Mouse (Mus musculus) kidney, postnatal 0 days (tissue): ENCODE measurements around the gene Bnip2. TPM values are rescaled to one million over a fixed set of nuclear protein-coding genes. Genes with fewer than 3 reads are reported as not detected.

Experiments used
- ATAC-seq: fragments of 200-750 bp; cut with Nextera tagmentation; replicated peaks from 2 replicates; pipeline ENCODE4 v1.8.0; 2017; ENCODE audit warnings: low read depth, moderate number of reproducible peaks, moderate TSS enrichment, moderate library complexity; ENCODE audit not compliant: low FRiP score
- DNase-seq: peaks from one replicate; pipeline ENCODE4 v3.0.0-alpha.2; 2016; ENCODE audit warnings: low spot score
- H3K27ac ChIP-seq: fragments of 300-500 bp; sonication (generic); 2 replicates; pipeline ENCODE4 v1.5.1; 2014; ENCODE audit warnings: mild to moderate bottlenecking
- H3K27me3 ChIP-seq: fragments of 300-500 bp; sonication (generic); 2 replicates; pipeline ENCODE4 v1.6.1; 2014; ENCODE audit warnings: low read length, mixed read lengths; ENCODE audit not compliant: insufficient read depth
- H3K36me3 ChIP-seq: fragments of 300-500 bp; sonication (generic); 2 replicates; pipeline ENCODE4 v1.6.1; 2014; ENCODE audit warnings: low read length, mixed read lengths; ENCODE audit not compliant: insufficient read depth
- H3K4me1 ChIP-seq: fragments of 300-500 bp; sonication (generic); replicated peaks from 2 replicates; pipeline ENCODE4 v1.6.1; 2014; ENCODE audit warnings: antibody characterized with exemption, low read length, mixed read lengths; ENCODE audit not compliant: insufficient read depth
- H3K4me2 ChIP-seq: fragments of 300-500 bp; sonication (generic); 2 replicates; pipeline ENCODE4 v1.6.1; 2014; ENCODE audit warnings: mild to moderate bottlenecking, low read length, moderate library complexity, mixed read lengths
- H3K4me3 ChIP-seq: fragments of 300-500 bp; sonication (generic); replicated peaks from 2 replicates; pipeline ENCODE4 v1.5.1; 2014; ENCODE audit warnings: low read depth, low read length
- H3K9ac ChIP-seq: fragments of 300-500 bp; sonication (generic); 2 replicates; pipeline ENCODE4 v1.6.1; 2014; ENCODE audit warnings: low read depth, low read length
- H3K9me3 ChIP-seq: fragments of 300-500 bp; sonication (generic); replicated peaks from 2 replicates; pipeline ENCODE4 v1.6.1; 2016; ENCODE audit warnings: low read length, inconsistent platforms, mixed read lengths
- CTCF ChIP-seq: IDR thresholded peaks from 2 replicates; pipeline ENCODE4 v1.5.1; 2016; ENCODE audit warnings: antibody characterized with exemption, low read depth, mild to moderate bottlenecking, moderate library complexity
- WGBS: fragments of 180-500 bp; shearing (Covaris S2); extraction: QIAGEN DNeasy Blood & Tissue Kit; methylation state at CpG from one replicate; pipeline ENCODE4 v1.1.7; 2014; 5-methylcytosine and 5-hydroxymethylcytosine counted together
- polyA plus RNA-seq: library from polyadenylated mRNA; unstranded; fragments of >200 nt; fragmentation: Nextera tagmentation; extraction: Ambion mirVana; gene quantifications from 2 replicates; pipeline ENCODE4 v1.2.1, GENCODE M21; 2015

Gene Bnip2
- 88.9 and 90.6 TPM in 2 replicates for polyA plus RNA-seq

DNA sequence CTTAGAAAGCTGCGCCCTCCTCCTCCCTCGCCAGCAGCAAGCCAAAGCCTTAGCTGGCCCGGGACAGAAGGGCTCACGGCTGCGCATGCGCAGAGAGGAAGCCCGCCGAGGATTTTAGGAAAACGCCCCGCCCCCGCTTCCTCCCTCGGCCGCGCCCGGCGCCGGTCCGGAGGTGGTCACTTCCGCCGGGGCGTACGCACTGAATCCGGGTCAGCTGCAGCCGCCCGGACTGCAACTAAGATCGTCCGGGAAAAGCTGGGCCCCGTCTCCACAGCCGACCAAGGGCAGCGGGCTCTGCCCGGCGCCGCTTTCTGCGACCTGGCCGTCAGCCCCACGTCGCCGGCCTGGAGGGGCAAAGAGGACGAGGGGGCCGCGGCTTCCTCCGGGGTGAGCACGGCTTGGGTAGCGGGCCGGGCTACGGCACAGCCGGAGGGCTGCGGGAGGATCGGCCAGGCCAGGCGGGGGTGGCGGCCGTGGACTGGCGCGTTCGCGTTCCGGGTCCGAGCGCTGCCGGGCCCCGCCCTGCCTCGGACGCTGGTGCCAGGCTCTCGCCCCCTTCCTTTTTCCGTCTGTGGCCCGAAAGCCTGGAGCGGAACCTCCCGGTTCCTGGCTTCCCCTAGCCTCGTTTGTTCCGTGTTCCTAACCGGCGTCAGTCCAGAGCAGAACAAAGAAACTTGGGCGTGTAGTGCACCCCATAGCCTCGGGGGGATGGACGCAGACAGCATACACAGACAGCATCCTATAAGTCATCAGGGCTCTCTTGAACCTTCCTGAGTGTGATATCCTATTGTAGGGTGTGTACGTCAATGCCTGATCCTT is at the start of gene Bnip2:
Bnip2 (plus strand) TSS at position 164 of the 819 bp plus-strand sequence.
- DNase-seq: peak; percentile 98
- no peak for TF ChIP-seq CTCF
- Histone ChIP-seq H3K4me3 (peak within 1 kb of the TSS; percentile 94), H3K4me1 (peaks cover 14% of the 10 kb centered on the region; the same call in 1 of the 2 replicates), H3K27me3 (no peaks in the 10 kb centered on the region), H3K36me3 (no peaks in the 10 kb centered on the region; the same call in 1 of the 2 replicates), H3K9ac (peak within 1 kb of the TSS; percentile 98), H3K27ac (peak within 1 kb of the TSS; percentile 98), H3K9me3 (no peaks in the 10 kb centered on the region), H3K4me2 (peak within 1 kb of the TSS; percentile 59)
- WGBS: under 1% methylated on average over 74 of the region's 76 CpGs
- peak; percentile 94 for ATAC-seq

DNA sequence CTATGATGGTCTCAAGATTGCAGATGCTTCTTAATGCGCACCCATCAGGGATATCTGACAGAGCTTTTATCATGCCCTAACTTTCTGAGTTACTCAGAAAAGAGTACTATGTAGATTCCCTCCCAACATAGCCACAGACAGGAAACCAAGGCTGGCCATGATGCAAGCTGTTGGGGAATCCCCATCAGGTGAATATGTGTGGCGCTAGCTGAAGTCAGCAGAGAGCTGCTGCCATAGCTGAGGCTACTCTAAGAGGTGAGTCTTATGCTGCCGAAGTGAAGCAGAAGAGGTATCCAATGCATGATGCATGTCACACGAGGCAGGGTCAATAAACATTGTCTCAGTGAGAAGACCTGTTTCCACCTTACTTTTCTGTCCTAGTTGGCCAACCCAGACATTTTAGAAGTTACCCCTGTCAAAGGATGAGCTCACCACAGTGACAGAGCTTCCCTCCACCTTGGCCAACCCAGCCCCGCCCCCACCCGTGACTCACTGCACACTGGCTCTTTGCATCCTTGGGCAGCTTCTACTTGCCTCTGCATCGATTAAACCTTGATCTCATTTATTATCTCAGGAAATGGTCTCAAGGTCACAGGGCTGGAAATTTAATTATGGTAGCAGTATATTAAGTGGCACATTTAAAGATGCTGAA is 48.3 kb upstream of the Bnip2 start:
- no peak overlapping the region for H3K9ac ChIP-seq
- DNase-seq: no peak
- no peak overlapping the region for H3K4me3 ChIP-seq
- H3K4me1 ChIP-seq: no peaks in the 10 kb centered on the region
- H3K36me3 ChIP-seq: no peaks in the 10 kb centered on the region
- TF ChIP-seq CTCF: no peak
- no peak overlapping the region for H3K4me2 ChIP-seq
- H3K27ac ChIP-seq: no peak overlapping the region
- no peaks in the 10 kb centered on the region for H3K9me3 ChIP-seq
- 71% methylated on average over 7 of the region's 7 CpGs for WGBS
- H3K27me3 ChIP-seq: no peaks in the 10 kb centered on the region
- ATAC-seq: no peak

DNA sequence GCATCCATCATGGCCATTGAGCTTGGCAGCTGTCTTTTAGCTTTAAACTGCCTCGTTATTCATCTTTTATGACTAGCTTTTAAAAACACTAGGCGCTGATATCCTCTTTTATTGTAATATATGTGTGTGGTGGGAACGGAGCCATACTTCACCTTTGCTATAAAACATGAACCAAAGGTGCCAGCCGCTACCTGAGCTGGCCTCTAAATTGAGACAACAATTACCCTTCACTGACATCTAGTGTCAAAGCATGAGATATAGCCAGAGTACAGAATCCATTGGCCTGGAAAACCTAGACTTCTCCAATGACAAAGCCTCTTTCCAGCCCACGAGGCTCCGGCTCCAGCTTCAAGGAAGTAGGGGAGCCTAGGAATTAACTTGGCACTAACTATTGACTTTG is 47.7 kb upstream of the Bnip2 start:
- H3K4me2 ChIP-seq: no peak overlapping the region
- no peak overlapping the region for H3K4me3 ChIP-seq
- no peak; the same call in 1 of the 2 replicates for TF ChIP-seq CTCF
- no peaks in the 10 kb centered on the region for H3K27me3 ChIP-seq
- no peaks in the 10 kb centered on the region for H3K36me3 ChIP-seq
- no peak overlapping the region for H3K9ac ChIP-seq
- H3K9me3 ChIP-seq: no peaks in the 10 kb centered on the region
- peak; percentile 50 for DNase-seq
- H3K4me1 ChIP-seq: no peaks in the 10 kb centered on the region
- 23% methylated on average over 6 of the region's 6 CpGs for WGBS
- no peak overlapping the region for H3K27ac ChIP-seq
- no peak for ATAC-seq

DNA sequence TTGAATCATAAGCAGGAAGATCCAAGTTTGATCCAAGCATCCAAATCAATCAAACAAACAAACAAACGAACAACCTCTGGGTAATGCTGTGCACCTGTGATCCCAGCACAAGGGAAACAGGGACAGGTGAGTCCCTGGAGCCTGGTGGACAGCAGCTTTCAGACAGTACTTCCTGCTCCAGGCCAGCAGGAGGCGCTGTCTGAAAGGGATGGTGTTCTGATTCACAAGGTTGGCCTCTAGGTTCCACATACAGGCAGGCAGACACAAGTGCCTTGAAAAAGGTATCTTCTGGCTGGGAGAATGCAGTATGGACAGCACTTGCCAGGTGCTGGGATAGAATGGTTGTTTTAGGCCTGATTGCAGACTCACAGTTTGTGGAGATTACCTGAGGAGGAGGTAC is 40.3 kb upstream of the Bnip2 start:
- Histone ChIP-seq H3K9me3 (no peaks in the 10 kb centered on the region), H3K27me3 (no peaks in the 10 kb centered on the region), H3K4me1 (no peaks in the 10 kb centered on the region), H3K36me3 (no peaks in the 10 kb centered on the region), H3K9ac (no peak overlapping the region), H3K27ac (no peak overlapping the region), H3K4me3 (no peak overlapping the region), H3K4me2 (no peak overlapping the region)
- ATAC-seq (no peak), DNase-seq (peak; percentile 50)
- TF ChIP-seq CTCF: peak; percentile 83
- 13% methylated on average over 2 of the region's 2 CpGs for WGBS

DNA sequence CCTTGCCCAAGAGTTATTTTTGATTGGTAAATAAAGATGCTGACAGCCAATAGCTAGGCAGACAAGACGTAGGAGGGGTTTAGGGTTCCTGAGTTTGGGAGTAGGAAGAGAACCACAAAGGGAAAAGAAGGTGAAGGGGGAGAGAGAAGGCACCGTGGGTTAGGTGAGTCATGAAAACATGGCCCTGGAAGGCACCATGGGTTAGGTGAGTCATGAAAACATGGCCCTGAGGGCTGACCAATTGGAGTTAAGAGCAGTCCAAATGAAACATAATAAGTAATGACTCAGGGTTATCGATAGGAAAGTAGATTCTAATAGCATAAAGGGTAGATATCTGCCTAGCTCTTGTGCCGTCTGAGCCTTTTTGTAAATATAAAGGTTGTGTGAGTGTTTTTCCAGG is 39.6 kb upstream of the Bnip2 start:
- Histone ChIP-seq H3K4me3 (no peak overlapping the region), H3K9ac (no peak overlapping the region), H3K4me2 (no peak overlapping the region), H3K9me3 (no peaks in the 10 kb centered on the region), H3K4me1 (no peaks in the 10 kb centered on the region), H3K27me3 (no peaks in the 10 kb centered on the region), H3K36me3 (no peaks in the 10 kb centered on the region), H3K27ac (no peak overlapping the region)
- DNase-seq (no peak), ATAC-seq (no peak)
- WGBS: 82% methylated on average over 4 of the region's 4 CpGs
- no peak for TF ChIP-seq CTCF

DNA sequence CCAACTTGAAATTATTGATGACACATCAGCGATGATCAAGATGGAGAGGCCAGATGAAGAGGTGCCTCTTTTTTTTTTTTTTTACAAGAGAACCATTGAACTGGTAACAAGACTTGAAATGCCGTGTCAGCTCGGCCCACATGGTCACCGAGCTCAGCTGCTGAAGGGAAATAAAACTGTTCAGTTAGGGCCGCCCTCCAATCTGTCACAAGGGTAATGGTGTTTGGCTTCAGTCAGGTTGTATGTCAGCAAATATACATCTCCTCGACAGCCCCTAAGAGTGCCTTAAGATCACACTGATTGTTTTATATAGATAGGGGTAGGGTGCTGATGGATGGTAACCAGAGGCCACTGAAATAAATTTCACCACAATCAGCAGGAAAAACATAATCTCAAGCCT is 28.3 kb upstream of the Bnip2 start:
- no peak for ATAC-seq
- no peak overlapping the region for H3K4me2 ChIP-seq
- WGBS: 20% methylated on average over 6 of the region's 6 CpGs
- H3K4me3 ChIP-seq: no peak overlapping the region
- no peaks in the 10 kb centered on the region for H3K9me3 ChIP-seq
- no peak for TF ChIP-seq CTCF
- H3K27ac ChIP-seq: no peak overlapping the region
- H3K27me3 ChIP-seq: no peaks in the 10 kb centered on the region
- no peaks in the 10 kb centered on the region for H3K36me3 ChIP-seq
- H3K9ac ChIP-seq: no peak overlapping the region
- no peaks in the 10 kb centered on the region for H3K4me1 ChIP-seq
- DNase-seq: peak; percentile 57
